Comparison of ENCODE assay signal across 13 mouse cellular contexts in genomic region chr1:40231116-40231515, GRCm38 (mm10).
"Had no signal": no experiment of that assay in that cellular context is flagged by ENCODE, and none has a peak within 500 bp of the region (broad histone marks: within the 10 kb centered on the region; RNA-seq: fewer than 3 reads in every experiment).

No protein-coding gene starts in this region.

- H3K4me2 ChIP-seq: limb, embryonic 13.5 days; lung, embryonic 15.5 days; midbrain, embryonic 12.5 days had no signal

- H3K9me3 ChIP-seq: limb, embryonic 13.5 days; liver, embryonic 15.5 days; lung, embryonic 15.5 days; midbrain, embryonic 12.5 days had no signal

- H3K4me1 ChIP-seq: midbrain, embryonic 12.5 days had no signal

- H3K27ac ChIP-seq: limb, embryonic 13.5 days; lung, embryonic 15.5 days; macrophage; midbrain, embryonic 12.5 days had no signal

- H3K9ac ChIP-seq: limb, embryonic 13.5 days; liver, embryonic 15.5 days; lung, embryonic 15.5 days; midbrain, embryonic 12.5 days had no signal

- DNase-seq: kidney, adult 11 months; kidney, postnatal 10 days; left cerebral cortex, postnatal 4 days; lung, postnatal 14 days; right cerebral cortex, adult 18-20 months; right cerebral cortex, postnatal 25 days; thymus, adult 18-20 months; thymus, postnatal 14 days had no signal

- H3K27me3 ChIP-seq: limb, embryonic 13.5 days; liver, embryonic 15.5 days; lung, embryonic 15.5 days; midbrain, embryonic 12.5 days had no signal

- H3K36me3 ChIP-seq: limb, embryonic 13.5 days; liver, embryonic 15.5 days; lung, embryonic 15.5 days; midbrain, embryonic 12.5 days had no signal

- H3K4me3 ChIP-seq: limb, embryonic 13.5 days; liver, embryonic 15.5 days; lung, embryonic 15.5 days; midbrain, embryonic 12.5 days had no signal
